Mouse (Mus musculus) central nervous system, embryonic 14 days (tissue): Measurements from ENCODE around the gene Fbxo7. TPM values are rescaled to one million over a fixed set of nuclear protein-coding genes. Genes with fewer than 3 reads are reported as not detected.

Experiments used
- polyA plus RNA-seq: library from polyadenylated mRNA; depleted of rRNA; stranded (reverse); fragments of >200 nt; gene quantifications from 2 replicates; pipeline ENCODE4 v1.2.3, GENCODE M21; 2012; rRNA removed

Gene Fbxo7
- 15.9 and 20.6 TPM in 2 replicates for polyA plus RNA-seq

GRCm38 (mm10) chr10:86021749-86022473 lies at the start of gene Fbxo7:
Fbxo7 (plus strand) TSS chr10:86021972.

GRCm38 (mm10) chr10:86011781-86012180 lies 10.0 kb upstream of the Fbxo7 start, which contains the start of gene Bpifc:
Bpifc (minus strand) TSS chr10:86011895.

Other genes with a start within 250 kb of the Fbxo7 start
- 41.1 and 45.5 TPM in 2 replicates for gene Pwp1, start 192.5 kb upstream of the Fbxo7 start, polyA plus RNA-seq
- gene Prdm4, start 104.8 kb upstream of the Fbxo7 start, polyA plus RNA-seq, result 49.2 and 53.3 TPM in 2 replicates
- 0.25 and 0.31 TPM in 2 replicates for gene Ascl4, start 94.3 kb upstream of the Fbxo7 start, polyA plus RNA-seq
- gene Rtcb, start 64.1 kb upstream of the Fbxo7 start, polyA plus RNA-seq, result 172 and 176 TPM in 2 replicates
- gene Bpifc, start 10.1 kb upstream of the Fbxo7 start, polyA plus RNA-seq, result 0.06 and 0.08 TPM in 2 replicates